Mouse (Mus musculus) heart, adult 11 months (tissue): ENCODE data around the gene Rnf141.

Experiments
- DNase-seq: peaks from one replicate; pipeline ENCODE4 v3.0.0; 2022

The Rnf141 gene

GRCm38 (mm10) chr7:110843916-110844874 is at the start of gene Rnf141:
TSS of gene Rnf141 (minus strand) at chr7:110844457.
- peak; percentile 99 for DNase-seq

- peak; percentile 98 for DNase-seq
These were observed 47.3 kb upstream of the Rnf141 start for GRCm38 (mm10) chr7:110891501-110891986.

GRCm38 (mm10) chr7:110881746-110882333 is 37.6 kb upstream of the Rnf141 start:
- DNase-seq: peak; percentile 92

- peak; percentile 92 for DNase-seq
These were observed 33.8 kb upstream of the Rnf141 start for GRCm38 (mm10) chr7:110878028-110878427.

- DNase-seq: peak; percentile 97
These were observed 32.7 kb upstream of the Rnf141 start for GRCm38 (mm10) chr7:110876965-110877364.

- no peak for DNase-seq
These were observed 24.6 kb upstream of the Rnf141 start for GRCm38 (mm10) chr7:110868807-110869206.

- no peak for DNase-seq
These were observed 22.9 kb upstream of the Rnf141 start for GRCm38 (mm10) chr7:110867116-110867515.

GRCm38 (mm10) chr7:110866021-110866420 is 21.8 kb upstream of the Rnf141 start:
- DNase-seq: no peak

- no peak for DNase-seq
These were observed 21.3 kb upstream of the Rnf141 start for GRCm38 (mm10) chr7:110865570-110865969.

- DNase-seq: peak; percentile 94
These were observed 20.8 kb upstream of the Rnf141 start for GRCm38 (mm10) chr7:110865038-110865437.

- peak; percentile 96 for DNase-seq
These were observed 18.6 kb upstream of the Rnf141 start, which contains the start of gene Lyve1 for GRCm38 (mm10) chr7:110862751-110863289. TSS of gene Lyve1 (minus strand) at chr7:110863239.

- DNase-seq: peak; percentile 94
These were observed 15.9 kb upstream of the Rnf141 start for GRCm38 (mm10) chr7:110860129-110860528.

- peak; percentile 87 for DNase-seq
These were observed 11.3 kb upstream of the Rnf141 start for GRCm38 (mm10) chr7:110855604-110856003.

- DNase-seq: peak; percentile 87
These were observed 10.8 kb upstream of the Rnf141 start for GRCm38 (mm10) chr7:110854927-110855546.

GRCm38 (mm10) chr7:110854519-110854918 is 10.3 kb upstream of the Rnf141 start:
- peak; percentile 39 for DNase-seq

- DNase-seq: peak; percentile 87
These were observed 9.4 kb upstream of the Rnf141 start for GRCm38 (mm10) chr7:110853611-110854010.

GRCm38 (mm10) chr7:110851541-110852203 is 7.4 kb upstream of the Rnf141 start:
- peak; percentile 90 for DNase-seq

GRCm38 (mm10) chr7:110848371-110848770 is 4.1 kb upstream of the Rnf141 start:
- DNase-seq: no peak

- peak; percentile 9 for DNase-seq
These were observed 3.1 kb upstream of the Rnf141 start for GRCm38 (mm10) chr7:110847321-110847720.

- peak; percentile 88 for DNase-seq
These were observed 3.9 kb downstream of the Rnf141 start for GRCm38 (mm10) chr7:110840332-110840731.

GRCm38 (mm10) chr7:110834522-110834921 is 9.7 kb downstream of the Rnf141 start:
- DNase-seq: peak; percentile 90

GRCm38 (mm10) chr7:110834018-110834417 is 10.2 kb downstream of the Rnf141 start:
- peak; percentile 57 for DNase-seq
